Mouse (Mus musculus): ENCODE data around the gene Trim9.

The Trim9 gene

DNA sequence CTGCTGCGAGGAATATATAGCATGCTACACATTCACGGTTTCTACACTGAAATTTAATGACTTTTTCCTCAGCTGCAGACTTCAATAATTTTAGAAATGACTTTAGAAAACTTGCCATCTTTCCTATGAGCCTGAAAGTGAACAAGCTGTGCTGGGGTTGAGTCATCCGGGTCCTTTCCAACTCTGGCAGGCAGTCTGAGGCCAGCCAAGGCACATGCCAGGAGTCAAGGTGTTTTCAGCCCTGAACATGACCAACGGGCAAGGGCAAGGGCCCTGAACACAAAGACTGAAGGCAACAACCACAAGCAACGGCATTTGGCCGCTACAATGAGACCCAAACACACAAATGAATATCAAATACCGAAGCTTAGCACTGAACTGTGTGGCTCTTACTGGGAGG, 21.6 kb downstream of the Trim9 start:
- no peak for DNase-seq

DNA sequence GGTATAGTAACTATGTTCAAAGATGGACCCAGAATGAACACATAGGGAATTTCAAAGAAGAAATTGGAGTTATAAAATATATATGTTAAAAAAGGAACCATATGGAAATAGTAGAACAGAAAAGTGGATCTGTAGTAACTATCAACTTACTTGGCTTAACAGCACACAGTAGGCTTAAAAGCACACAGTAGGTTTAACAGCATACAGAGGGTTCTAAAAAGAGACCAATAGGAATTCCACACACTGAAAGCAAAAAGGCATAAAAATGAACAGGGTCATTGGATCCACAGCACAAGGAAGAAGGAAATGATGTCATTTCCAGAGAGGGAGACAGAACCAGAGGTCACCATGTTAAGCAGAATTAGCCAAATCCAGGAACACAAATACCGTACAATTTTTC, 24.6 kb downstream of the Trim9 start:
- no peak for DNase-seq

DNA sequence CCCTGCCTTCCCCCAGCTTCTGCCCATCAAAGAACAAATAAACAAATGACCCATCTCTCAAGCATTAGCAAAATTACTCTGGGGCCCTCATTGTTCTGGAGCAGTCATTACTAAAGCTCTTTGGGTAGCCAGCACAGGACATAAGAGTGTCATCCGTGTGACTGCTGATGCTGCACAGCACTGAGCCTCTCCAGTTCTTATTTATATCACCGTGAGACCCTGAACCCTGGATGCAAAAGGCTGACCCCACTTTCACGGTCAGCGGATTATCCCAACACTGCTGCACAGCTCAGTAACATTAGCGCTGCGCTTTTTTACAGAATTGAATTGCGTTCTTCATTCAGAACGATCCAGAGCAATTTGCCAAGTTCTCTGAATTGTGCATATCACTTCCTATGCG, 31.3 kb downstream of the Trim9 start:
- DNase-seq = no peak

DNA sequence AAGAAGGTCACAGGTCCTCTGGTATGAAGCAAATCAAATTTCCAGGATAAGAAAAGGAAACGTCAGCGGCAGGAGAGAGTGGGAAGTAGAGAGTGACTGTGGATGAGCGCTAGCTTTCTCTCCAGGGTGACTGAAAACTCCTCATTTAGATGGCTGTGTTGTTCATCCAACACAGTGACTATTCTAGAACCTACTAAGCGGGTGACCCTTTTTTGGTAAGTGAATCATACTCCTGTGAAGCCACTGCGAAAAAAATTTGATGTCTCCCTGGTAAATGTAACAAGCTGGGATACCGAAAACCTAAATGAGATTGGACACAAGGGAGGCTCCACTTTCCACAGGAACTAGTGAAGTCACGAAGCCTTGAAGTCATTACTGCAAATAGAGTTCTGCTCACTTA, 39.5 kb downstream of the Trim9 start:
- DNase-seq = no peak

DNA sequence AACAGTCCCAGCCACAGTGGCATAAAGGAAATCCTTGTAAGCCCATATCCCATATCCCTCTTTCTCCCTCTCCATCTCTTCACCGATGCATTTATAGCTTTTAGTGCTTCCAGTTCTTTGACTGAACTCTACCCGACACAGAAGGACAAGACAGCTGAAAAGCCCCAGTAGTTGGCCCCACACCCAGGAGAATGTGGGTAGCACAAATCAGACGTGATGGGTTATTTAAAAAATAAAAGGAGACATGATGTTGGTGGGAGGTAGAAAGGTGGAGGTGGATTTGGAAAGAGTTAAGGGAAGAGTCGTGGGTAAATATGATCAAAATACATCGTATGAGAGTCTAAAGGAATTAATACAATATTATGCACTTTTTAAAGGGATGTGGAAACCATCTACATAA, 40.4 kb downstream of the Trim9 start:
- no peak for DNase-seq

GRCm38 (mm10) chr12:70304014-70304413, 43.4 kb downstream of the Trim9 start:
- no peak for DNase-seq

GRCm38 (mm10) chr12:70303525-70303924, 43.9 kb downstream of the Trim9 start:
- no peak for DNase-seq

DNA sequence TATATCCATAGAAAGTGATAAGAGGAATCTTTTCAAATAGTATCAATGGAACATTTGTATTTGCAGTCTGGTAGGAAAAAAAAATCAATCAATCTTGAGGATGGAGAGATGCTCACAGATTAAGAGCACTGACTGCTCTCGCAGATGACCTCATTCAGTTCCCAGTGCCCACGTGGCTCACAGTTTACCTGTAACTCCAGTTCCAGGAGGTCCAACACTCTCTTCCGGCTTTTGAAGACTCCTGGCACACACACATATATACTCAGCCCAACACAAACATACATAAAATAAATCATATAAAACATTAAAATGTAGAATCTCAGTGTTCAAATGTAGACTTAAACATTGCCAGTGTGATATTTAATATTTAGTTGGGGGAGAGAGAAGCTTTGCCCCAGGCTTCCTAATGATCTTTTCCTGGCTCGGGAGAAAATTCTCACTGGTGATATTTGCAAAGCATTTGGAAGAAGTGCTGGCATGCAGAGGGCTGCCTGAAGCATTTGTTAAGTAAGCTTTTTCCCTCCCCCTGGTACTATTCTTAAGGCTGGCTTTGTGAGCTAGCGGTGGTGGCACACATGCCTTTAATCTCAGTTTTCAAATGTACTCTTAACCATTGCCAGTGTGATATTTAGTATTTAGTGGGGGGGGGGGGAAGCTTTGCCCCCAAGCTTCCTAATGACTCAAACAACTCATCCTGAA, 45.2 kb downstream of the Trim9 start:
- DNase-seq = no peak

DNA sequence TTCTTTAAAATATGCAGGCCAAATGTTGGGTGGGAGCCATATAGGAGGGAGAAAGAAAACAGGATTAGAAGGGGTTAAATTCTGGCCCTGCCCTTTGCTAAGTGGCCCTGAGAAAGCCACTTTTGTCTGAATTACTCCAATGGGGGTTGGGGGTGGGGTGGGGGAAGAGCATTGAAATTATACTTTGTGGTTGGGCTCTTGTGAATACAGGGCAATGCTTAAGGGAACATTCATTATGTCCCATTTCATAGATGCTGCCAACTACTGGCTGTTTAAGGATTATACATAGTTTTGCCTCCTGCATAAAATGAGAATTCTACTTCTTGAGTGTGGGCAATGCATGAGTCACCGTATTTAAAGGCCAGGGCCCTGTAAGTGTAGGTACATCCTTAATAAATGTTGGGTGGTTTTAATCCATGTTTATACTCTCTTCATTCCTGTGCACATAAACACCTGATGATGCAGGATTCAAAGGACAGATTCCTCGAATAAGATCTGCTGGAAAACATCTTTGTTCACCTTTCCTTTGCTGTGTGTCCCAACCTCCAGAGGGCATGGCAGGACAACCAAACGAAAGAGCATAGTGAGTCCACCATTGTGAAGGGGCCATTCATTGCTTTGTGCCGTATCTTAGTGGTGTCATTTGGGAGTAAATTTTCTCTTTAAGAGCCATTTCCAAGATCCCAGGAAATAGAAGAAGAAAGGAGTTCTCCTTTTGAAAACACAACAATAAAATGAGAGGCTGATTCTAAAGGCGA, 53.3 kb downstream of the Trim9 start:
- DNase-seq = no peak

DNA sequence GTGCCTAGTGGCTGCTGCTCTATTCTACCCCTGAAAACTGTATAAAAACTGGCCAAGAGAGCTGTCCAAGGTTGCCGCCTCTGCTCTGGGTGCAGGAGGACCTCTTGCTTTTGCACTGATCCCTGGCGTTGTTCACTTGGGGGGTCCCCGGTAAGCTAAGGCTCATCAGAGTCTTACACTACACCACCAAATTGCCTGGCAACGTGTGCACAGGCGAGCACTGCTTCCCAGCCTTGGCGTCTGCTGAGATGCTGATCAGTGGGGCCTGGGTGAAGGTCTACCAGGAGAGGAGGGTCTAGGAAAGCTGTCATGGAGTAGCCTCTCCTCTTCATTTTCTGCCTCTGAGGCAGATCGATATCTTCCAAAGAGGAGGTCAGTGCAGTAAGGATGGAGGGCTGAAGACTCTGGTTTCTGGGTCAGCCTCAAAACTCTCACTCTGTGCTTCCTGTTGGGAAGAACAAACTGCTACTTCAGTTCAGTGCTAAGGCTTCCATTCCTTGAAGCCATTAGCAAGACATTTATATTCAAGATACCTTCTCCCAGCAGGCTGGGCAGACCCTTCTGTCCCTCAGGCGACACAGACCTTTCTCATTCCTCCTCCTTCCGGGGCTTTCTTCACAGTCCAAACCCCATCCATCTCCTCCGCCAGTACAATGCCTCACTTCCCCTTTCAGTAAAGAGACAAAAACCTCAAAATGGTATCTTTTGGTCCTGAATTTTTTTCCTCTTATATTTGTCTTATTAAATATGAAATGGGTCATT, 54.1 kb downstream of the Trim9 start:
- DNase-seq = no peak

DNA sequence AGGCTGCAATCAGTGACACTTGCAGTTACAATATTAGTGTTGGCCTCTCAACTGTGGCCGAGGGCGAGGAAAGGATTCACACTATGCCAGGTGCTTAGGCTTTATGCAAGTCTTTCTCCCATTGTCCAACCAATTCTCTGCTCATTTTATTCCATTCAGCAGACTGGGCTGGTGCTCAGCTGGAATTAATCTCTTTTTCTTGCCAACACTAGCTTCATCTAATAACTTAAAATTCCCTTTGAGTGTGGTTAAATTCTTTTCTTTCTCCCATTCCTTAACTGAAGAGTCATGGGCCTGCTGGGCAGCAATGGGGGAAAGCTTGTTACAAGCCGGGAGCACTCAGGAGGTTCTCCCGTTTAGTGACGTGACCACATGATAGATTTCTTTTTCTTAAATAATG, 61.9 kb downstream of the Trim9 start:
- no peak for DNase-seq

GRCm38 (mm10) chr12:70284979-70285378, 62.4 kb downstream of the Trim9 start:
- DNase-seq = no peak

GRCm38 (mm10) chr12:70283116-70283731, 64.2 kb downstream of the Trim9 start:
- DNase-seq = peak; percentile 30 to 52

DNA sequence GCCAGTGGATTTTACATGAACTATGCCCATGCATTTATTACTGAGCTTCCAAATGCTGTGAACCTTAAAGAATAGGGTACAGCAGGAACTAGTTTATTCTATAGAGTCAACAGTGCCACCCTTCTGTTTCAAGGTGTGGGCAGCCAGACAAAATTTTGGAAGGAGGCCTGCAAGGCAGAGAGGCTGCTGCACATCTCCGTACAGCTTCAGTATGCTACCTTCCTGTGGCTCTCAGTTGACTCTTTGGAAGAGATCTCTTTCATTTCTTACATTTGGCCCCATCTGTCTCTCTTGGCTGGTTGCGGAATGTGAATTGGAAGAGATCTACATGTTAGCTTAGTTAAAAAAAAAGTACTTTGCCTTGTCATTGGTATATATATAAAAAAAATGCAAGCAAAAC, 66.5 kb downstream of the Trim9 start:
- no peak for DNase-seq

DNA sequence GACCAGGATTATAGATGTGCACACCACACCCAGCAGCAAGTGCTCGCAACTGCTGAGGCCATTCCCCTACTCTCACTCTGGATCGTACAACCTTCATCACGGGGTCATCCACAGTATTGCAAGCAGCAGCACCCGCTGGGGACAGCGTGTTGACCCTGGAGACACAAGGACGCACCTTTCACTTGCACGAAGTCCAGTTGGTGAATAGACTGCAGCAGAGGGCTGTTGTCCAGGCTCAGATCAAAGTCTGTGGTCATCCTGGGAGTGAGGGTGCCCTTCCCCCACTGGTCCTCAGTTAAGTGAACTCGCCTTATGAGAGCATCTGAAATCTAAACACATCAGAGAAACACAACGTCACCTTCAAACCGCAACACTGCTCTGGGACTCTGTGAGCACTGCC, 67.0 kb downstream of the Trim9 start:
- DNase-seq = peak; percentile 39 to 43

- DNase-seq = peak; percentile 14 to 52
Observed at GRCm38 (mm10) chr12:70277071-70277939, 70.1 kb downstream of the Trim9 start.

- DNase-seq = no peak
Observed at GRCm38 (mm10) chr12:70269724-70270123, 77.7 kb downstream of the Trim9 start.

DNA sequence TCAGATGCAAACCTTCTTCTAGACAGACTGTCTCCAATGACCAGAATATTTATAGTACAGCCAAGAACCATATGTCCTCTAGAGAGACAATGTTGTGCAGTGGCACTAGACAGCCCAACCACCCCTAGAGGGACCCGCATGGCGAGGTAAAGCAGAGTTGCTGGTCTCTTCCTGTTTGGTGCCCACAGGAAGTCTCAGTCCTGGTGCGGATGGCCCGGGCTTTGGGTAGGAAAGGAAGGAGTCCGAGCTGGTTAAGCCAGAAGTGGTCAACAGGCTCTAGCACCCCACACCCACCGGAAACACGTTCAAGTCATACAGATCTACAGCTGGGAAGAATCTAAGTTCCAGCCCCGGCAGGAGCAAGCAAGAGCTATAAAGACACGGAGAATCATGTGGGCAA, 80.1 kb downstream of the Trim9 start:
- no peak for DNase-seq

GRCm38 (mm10) chr12:70266494-70266931, 80.9 kb downstream of the Trim9 start:
- no peak for DNase-seq

GRCm38 (mm10) chr12:70263721-70264120, 83.7 kb downstream of the Trim9 start:
- no peak for DNase-seq

DNA sequence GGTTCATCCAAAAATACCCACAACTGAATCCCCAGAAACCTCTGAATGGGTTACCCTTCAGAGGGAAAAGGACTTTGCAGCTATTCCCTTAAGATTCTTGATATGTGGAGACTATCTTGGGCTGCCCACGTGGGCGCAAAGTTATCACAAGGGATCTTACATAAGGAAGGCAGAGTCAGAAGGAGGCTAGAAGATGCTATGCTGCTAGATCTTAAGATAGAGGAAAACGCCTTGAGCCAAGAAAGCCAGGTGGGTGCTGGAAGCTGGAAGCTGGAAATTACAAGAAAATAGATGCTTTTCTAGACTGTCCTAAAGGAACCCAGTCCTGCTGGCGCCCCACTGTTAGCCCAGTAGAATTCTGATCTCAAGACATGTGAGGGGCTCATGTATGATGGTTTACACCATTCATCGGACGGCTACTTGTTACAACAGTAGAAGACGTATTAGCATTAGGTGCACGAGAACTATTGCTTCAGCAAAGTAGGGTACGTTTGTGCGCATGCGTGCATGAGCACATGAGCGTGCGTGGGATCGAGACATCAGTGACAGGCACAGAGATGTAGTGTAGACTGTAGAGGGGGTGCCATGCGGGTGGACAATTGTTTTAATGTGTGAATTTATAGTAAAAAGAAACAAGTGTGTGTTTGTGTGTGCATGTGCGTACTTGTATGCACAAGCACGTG, 85.0 kb downstream of the Trim9 start:
- DNase-seq = no peak
